Mouse (Mus musculus): ENCODE measurements around the gene Aldh2. TPM values are rescaled to one million over a fixed set of nuclear protein-coding genes. Genes with fewer than 3 reads are reported as not detected.

Gene Aldh2
- polyA plus RNA-seq, 1 experiment: 384 TPM

DNA sequence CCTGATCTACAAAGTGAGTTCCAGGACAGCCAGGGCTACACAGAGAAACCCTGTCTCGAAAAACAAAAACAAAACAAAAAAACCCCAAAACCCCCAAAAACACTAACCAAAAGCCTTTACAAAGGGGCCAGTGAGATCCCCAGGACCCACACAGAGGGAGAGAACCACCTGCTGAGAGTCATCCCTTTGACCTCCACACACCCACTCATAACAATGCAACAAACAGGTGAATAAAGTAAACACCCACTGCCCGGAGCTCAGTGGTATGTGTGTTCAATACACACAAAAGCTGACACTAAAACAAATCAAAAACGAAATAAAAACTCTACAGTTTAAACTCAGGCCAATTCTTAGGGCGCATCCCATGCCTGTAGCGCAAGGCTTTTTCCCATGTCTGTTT, 53.6 kb downstream of the Aldh2 start:
- Histone ChIP-seq H3K36me3 (ENCODE audit: control insufficient read depth, insufficient read depth, low read length) (peaks cover 11% of the 10 kb centered on the region), H3K27ac (ENCODE audit: insufficient read depth, low read length) (no peak overlapping the region), H3K4me1 (ENCODE audit: control insufficient read depth, insufficient read depth, insufficient read length) (peaks cover 2% of the 10 kb centered on the region; the same call in 1 of the 2 replicates), H3K4me3 (ENCODE audit: extremely low read depth, insufficient read depth, insufficient read length) (no peak overlapping the region), H3K27me3 (ENCODE audit: control insufficient read depth, insufficient read depth, low read length) (no peaks in the 10 kb centered on the region)
- DNase-seq (ENCODE audit: low read depth in 1 of 2, low spot score in 2 of 2): no peak
- 94% methylated on average over 5 of the region's 5 CpGs for WGBS
- no peak for TF ChIP-seq POLR2A (IDR thresholded peaks at IDR 0.05; ENCODE audit: low read depth, low read length)
- no peak for TF ChIP-seq CTCF (IDR thresholded peaks at IDR 0.05; ENCODE audit: extremely low read depth, insufficient read depth, insufficient read length, insufficient replicate concordance)

DNA sequence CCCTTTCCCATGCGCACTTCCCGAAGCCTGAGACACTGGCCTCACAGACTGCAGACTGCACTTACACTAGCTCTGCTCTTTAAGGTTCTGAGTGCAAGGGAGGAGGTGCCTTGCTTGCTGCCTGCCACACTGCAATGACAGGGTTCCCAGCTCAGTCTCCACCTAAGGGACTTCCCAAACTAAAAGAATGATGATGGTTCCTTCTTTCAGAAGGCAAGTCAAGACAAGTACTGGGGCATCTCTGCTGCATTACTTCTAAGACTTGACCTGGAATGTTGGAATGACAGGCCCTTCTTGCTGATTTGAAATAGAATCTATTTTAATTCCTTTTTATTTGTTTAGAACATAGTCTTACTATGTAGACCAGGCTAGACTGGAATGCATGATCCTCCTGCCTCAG, 56.0 kb downstream of the Aldh2 start:
- Histone ChIP-seq H3K4me1 (ENCODE audit: control insufficient read depth, insufficient read depth, insufficient read length) (no peaks in the 10 kb centered on the region), H3K27ac (ENCODE audit: insufficient read depth, low read length) (no peak overlapping the region), H3K4me3 (ENCODE audit: extremely low read depth, insufficient read depth, insufficient read length) (no peak overlapping the region), H3K27me3 (ENCODE audit: control insufficient read depth, insufficient read depth, low read length) (no peaks in the 10 kb centered on the region), H3K36me3 (ENCODE audit: control insufficient read depth, insufficient read depth, low read length) (peaks cover 26% of the 10 kb centered on the region)
- WGBS: 97% methylated on average over 2 of the region's 2 CpGs
- no peak for DNase-seq (ENCODE audit: low read depth in 1 of 2, low spot score in 2 of 2)
- TF ChIP-seq POLR2A (IDR thresholded peaks at IDR 0.05; ENCODE audit: low read depth, low read length) (no peak), CTCF (IDR thresholded peaks at IDR 0.05; ENCODE audit: extremely low read depth, insufficient read depth, insufficient read length, insufficient replicate concordance) (no peak)

DNA sequence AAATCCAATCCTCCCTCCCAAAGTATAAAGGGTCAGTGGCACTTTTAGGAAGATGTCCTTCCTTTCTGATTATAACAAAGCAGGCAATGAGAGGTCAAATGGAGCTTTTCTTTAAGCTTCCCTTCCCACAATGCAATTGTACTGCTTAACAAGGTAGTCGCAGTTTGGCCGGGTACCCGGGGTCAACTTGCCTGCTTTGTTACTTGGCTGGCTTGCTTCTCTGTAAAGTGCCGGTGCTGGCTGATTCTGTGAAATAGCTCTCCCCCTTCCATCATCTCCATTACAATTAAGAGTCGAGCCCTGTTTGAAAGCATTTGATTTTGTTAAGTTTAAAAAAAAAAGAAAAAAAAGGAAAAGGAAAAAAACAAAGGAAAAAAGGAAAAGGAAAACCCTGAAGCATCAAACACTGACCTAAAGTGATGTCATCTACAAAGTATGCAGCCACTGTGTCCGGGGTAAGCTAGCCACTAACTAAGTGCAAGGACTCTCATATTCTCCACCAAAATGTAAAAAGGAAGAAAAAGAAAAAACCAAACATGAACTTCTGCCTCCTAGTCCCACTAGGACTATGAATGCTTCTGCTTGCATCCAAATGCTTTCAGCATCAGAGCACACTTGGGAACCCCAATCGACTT, 56.6 kb downstream of the Aldh2 start:
- no peaks in the 10 kb centered on the region for H3K27me3 ChIP-seq (ENCODE audit: control insufficient read depth, insufficient read depth, low read length)
- no peaks in the 10 kb centered on the region for H3K4me1 ChIP-seq (ENCODE audit: control insufficient read depth, insufficient read depth, insufficient read length)
- H3K4me3 ChIP-seq (ENCODE audit: extremely low read depth, insufficient read depth, insufficient read length): no peak overlapping the region
- peaks cover 27% of the 10 kb centered on the region for H3K36me3 ChIP-seq (ENCODE audit: control insufficient read depth, insufficient read depth, low read length)
- DNase-seq (ENCODE audit: low read depth in 1 of 2, low spot score in 2 of 2): no peak
- H3K27ac ChIP-seq (ENCODE audit: insufficient read depth, low read length): no peak overlapping the region
- WGBS: 85% methylated on average over 7 of the region's 7 CpGs
- no peak for TF ChIP-seq POLR2A (IDR thresholded peaks at IDR 0.05; ENCODE audit: low read depth, low read length)
- no peak for TF ChIP-seq CTCF (IDR thresholded peaks at IDR 0.05; ENCODE audit: extremely low read depth, insufficient read depth, insufficient read length, insufficient replicate concordance)

DNA sequence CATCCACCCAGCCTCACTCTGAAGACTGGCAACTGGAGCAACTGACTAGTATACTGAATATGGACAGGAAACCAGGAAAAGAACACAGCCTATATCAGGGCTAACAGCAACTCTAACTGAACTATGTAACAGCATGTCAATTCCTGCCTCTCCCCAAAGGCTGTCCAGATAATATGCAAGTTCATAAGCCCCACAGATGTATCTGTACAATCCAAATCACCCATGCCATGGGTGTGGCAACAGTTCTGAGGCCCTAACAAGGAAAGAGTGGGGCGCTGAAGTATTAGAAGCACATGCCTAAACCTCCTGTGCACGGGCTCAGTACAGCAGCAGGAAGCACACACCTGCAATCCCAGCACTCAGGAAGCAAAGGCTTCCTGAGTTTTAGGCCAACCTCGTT, 58.5 kb downstream of the Aldh2 start:
- H3K27ac ChIP-seq (ENCODE audit: insufficient read depth, low read length): no peak overlapping the region
- H3K36me3 ChIP-seq (ENCODE audit: control insufficient read depth, insufficient read depth, low read length): peaks cover 35% of the 10 kb centered on the region
- DNase-seq (ENCODE audit: low read depth in 1 of 2, low spot score in 2 of 2): no peak
- 67% methylated on average over 3 of the region's 3 CpGs for WGBS
- TF ChIP-seq POLR2A (IDR thresholded peaks at IDR 0.05; ENCODE audit: low read depth, low read length): no peak
- TF ChIP-seq CTCF (IDR thresholded peaks at IDR 0.05; ENCODE audit: extremely low read depth, insufficient read depth, insufficient read length, insufficient replicate concordance): no peak
- H3K4me1 ChIP-seq (ENCODE audit: control insufficient read depth, insufficient read depth, insufficient read length): no peaks in the 10 kb centered on the region
- no peaks in the 10 kb centered on the region for H3K27me3 ChIP-seq (ENCODE audit: control insufficient read depth, insufficient read depth, low read length)
- no peak overlapping the region for H3K4me3 ChIP-seq (ENCODE audit: extremely low read depth, insufficient read depth, insufficient read length)

DNA sequence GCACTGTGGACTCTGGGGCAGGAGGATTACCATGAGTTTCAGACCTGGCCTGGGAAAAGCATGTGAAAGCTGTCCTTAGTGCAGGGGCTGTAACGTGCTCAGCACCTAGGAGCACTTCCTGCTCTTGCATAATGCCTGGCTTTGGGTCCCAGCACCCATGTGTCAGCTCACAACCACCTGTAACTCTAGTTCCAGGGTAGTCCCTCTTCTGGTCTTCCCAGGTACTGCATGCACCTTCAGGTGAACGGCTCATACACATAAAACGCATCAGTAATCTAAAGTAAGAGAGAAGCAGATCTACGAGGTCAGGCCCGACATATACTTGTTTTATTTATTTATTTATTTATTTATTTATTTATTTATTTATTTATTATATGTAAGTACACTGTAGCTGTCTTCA, 59.1 kb downstream of the Aldh2 start:
- Histone ChIP-seq H3K4me1 (ENCODE audit: control insufficient read depth, insufficient read depth, insufficient read length) (no peaks in the 10 kb centered on the region), H3K36me3 (ENCODE audit: control insufficient read depth, insufficient read depth, low read length) (peaks cover 39% of the 10 kb centered on the region)
- WGBS: 89% methylated on average over 5 of the region's 5 CpGs

DNA sequence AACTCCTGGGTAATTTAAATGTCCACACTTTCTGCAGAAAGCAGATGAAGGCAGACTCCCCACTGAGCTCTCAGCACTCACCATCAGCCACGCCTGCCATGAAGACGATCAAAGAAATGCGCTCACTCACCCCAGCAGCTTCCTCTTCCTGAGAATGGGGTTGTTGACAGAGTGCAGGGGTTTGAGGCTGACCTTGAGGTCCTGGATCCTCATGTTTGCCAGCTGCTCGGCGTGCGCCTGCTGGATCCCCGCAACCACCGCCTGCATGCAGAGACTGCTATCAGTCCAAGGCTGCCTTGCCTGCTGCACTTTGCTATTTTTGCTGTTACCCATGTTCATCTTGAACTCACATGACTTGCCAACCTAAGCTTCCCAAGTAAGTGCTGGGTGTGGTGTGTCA, 66.7 kb downstream of the Aldh2 start:
- Histone ChIP-seq H3K4me1 (ENCODE audit: control insufficient read depth, insufficient read depth, insufficient read length) (no peaks in the 10 kb centered on the region), H3K4me3 (ENCODE audit: extremely low read depth, insufficient read depth, insufficient read length) (no peak overlapping the region), H3K27me3 (ENCODE audit: control insufficient read depth, insufficient read depth, low read length) (no peaks in the 10 kb centered on the region), H3K36me3 (ENCODE audit: control insufficient read depth, insufficient read depth, low read length) (peaks cover 57% of the 10 kb centered on the region), H3K27ac (ENCODE audit: insufficient read depth, low read length) (no peak overlapping the region)
- DNase-seq (ENCODE audit: low read depth in 1 of 2, low spot score in 2 of 2): no peak
- TF ChIP-seq POLR2A (IDR thresholded peaks at IDR 0.05; ENCODE audit: low read depth, low read length) (no peak), CTCF (IDR thresholded peaks at IDR 0.05; ENCODE audit: extremely low read depth, insufficient read depth, insufficient read length, insufficient replicate concordance) (no peak)
- WGBS: 86% methylated on average over 8 of the region's 8 CpGs

More for the DNA sequence above, 59.1 kb downstream of the Aldh2 start:
- Histone ChIP-seq H3K27me3 (ENCODE audit: control insufficient read depth, insufficient read depth, low read length) (no peaks in the 10 kb centered on the region), H3K27ac (ENCODE audit: insufficient read depth, low read length) (no peak overlapping the region), H3K4me3 (ENCODE audit: extremely low read depth, insufficient read depth, insufficient read length) (no peak overlapping the region)
- TF ChIP-seq POLR2A (IDR thresholded peaks at IDR 0.05; ENCODE audit: low read depth, low read length) (no peak), CTCF (IDR thresholded peaks at IDR 0.05; ENCODE audit: extremely low read depth, insufficient read depth, insufficient read length, insufficient replicate concordance) (no peak)
- DNase-seq (ENCODE audit: low read depth in 1 of 2, low spot score in 2 of 2): peak in 1 of 2 experiments; percentile 7

DNA sequence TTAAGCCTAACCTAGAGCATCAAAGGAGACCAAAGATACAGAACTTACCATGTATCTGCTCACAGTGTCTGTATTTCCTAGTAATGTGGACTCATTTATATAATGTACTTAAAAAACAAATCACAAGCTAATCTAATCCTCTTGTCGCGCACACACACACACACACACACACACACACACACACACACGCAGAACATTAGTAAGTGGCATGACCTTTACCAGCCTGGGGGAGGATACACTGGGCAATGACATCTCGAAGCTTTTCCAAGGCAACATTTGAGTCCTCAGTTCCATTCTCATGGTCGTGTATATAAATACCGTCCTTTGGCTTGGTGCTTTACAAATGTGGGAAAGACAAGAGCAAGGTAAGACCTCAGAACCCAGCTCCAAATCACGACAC, 67.1 kb downstream of the Aldh2 start:
- DNase-seq (ENCODE audit: low read depth in 1 of 2, low spot score in 2 of 2): no peak
- no peaks in the 10 kb centered on the region for H3K4me1 ChIP-seq (ENCODE audit: control insufficient read depth, insufficient read depth, insufficient read length)
- no peak for TF ChIP-seq CTCF (IDR thresholded peaks at IDR 0.05; ENCODE audit: extremely low read depth, insufficient read depth, insufficient read length, insufficient replicate concordance)
- no peak for TF ChIP-seq POLR2A (IDR thresholded peaks at IDR 0.05; ENCODE audit: low read depth, low read length)
- 94% methylated on average over 7 of the region's 7 CpGs for WGBS
- H3K27ac ChIP-seq (ENCODE audit: insufficient read depth, low read length): no peak overlapping the region
- H3K27me3 ChIP-seq (ENCODE audit: control insufficient read depth, insufficient read depth, low read length): no peaks in the 10 kb centered on the region
- H3K36me3 ChIP-seq (ENCODE audit: control insufficient read depth, insufficient read depth, low read length): peaks cover 57% of the 10 kb centered on the region
- H3K4me3 ChIP-seq (ENCODE audit: extremely low read depth, insufficient read depth, insufficient read length): no peak overlapping the region

All from spleen, adult 2 months (tissue).